ENCODE assay signal across 8 mouse cellular contexts in the genomic region with DNA sequence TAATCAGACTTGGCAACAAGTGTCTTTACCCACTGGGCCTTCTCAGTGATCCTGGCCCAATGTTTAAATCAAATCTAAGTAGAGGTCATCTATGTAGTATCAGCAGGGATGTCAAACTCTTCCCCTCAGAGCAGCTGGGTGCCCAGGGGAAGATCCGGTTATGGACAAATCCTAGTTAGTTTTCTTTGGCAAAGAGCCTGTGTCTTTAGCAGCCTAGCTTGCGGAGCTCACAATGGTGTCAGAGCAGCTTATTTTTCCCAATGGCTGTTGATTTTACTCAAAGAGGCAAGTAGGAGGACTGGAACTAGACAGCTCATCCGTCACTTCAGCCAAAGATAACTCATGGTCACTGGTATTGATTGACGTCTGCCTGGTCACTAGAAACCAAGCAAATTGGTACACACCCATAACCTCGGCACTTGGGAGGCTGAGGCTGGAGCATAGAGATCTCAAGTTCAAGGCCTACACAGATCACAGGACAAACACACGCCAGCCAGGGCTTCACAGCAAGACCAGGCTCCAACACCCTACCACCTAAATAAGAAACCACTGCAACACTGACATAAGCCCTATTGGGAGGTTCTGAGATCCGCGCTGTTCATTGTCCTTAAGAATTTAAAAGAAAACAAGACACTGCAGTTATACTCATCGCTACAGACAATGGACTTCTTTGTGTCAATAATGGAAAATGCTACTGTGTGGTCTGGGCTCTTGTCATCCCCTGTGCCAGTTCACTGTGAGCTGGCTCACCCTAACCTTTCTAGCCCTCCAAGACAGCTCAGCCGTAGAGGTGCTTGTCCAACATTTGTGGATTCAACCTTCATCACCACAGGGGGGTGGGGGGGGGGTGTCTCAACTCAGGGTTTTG. TPM values are rescaled to one million over a fixed set of nuclear protein-coding genes. Genes with fewer than 3 reads are reported as not detected.
DNase-seq lines count a peak whose midpoint lies in the region; ATAC-seq lines count a peak whose summit lies in the region.

No protein-coding gene starts in this region.

- H3K27me3 ChIP-seq in heart, embryonic 11.5 days (ENCODE audit: control insufficient read depth, insufficient read depth, low read length): no peaks in the 10 kb centered on the region
- no peaks in the 10 kb centered on the region for H3K27me3 ChIP-seq in heart, embryonic 14.5 days (ENCODE audit: control insufficient read depth, insufficient read depth, low read length)
- no peaks in the 10 kb centered on the region for H3K27me3 ChIP-seq in midbrain, embryonic 10.5 days (ENCODE audit: low read depth, poor library complexity, severe bottlenecking)

- ATAC-seq in heart, embryonic 11.5 days (replicated peaks; ENCODE audit: insufficient number of reproducible peaks, low FRiP score, low TSS enrichment): no peak
- ATAC-seq in heart, embryonic 14.5 days (ENCODE audit: insufficient number of reproducible peaks, insufficient read depth, low FRiP score, low read depth): no peak
- ATAC-seq in erythroid progenitor cell, adult 5-6 weeks (replicated peaks; ENCODE audit: low FRiP score, poor library complexity, severe bottlenecking): no peak

- no peaks in the 10 kb centered on the region for H3K9me3 ChIP-seq in heart, embryonic 11.5 days (replicated peaks; ENCODE audit: control insufficient read depth, low read length)
- no peaks in the 10 kb centered on the region for H3K9me3 ChIP-seq in heart, embryonic 14.5 days (ENCODE audit: control insufficient read depth, low read length)
- no peaks in the 10 kb centered on the region for H3K9me3 ChIP-seq in midbrain, embryonic 10.5 days (replicated peaks)

- H3K4me2 ChIP-seq in heart, embryonic 11.5 days: peak overlapping the region; percentile 89
- peak overlapping the region; percentile 78 for H3K4me2 ChIP-seq in heart, embryonic 14.5 days (ENCODE audit: low read length)

- DNase-seq in heart, adult 8-10 months (ENCODE audit: low spot score): no peak
- peak; percentile 88 for DNase-seq in Muller cell, postnatal 12 days (ENCODE audit: inconsistent ontology term)
- no peak for DNase-seq in midbrain, embryonic 10.5 days (ENCODE audit: low spot score)
- DNase-seq in c-Kit-positive CD71-positive TER-119-positive erythroid progenitor cells, embryonic 14.5 days (ENCODE audit: low spot score): no peak
- DNase-seq in layer of hippocampus, adult 9-10 months (ENCODE audit: low spot score): no peak

- H3K4me1 ChIP-seq in heart, embryonic 11.5 days (ENCODE audit: control insufficient read depth, insufficient read depth, low read length): peaks cover 21% of the 10 kb centered on the region
- peaks cover 27 to 52% of the 10 kb centered on the region in 2 experiments for H3K4me1 ChIP-seq in heart, embryonic 14.5 days (ENCODE audit: control insufficient read depth in 2 of 2, insufficient read depth in 2 of 2, low read length in 2 of 2)
- peaks cover 37% of the 10 kb centered on the region for H3K4me1 ChIP-seq in midbrain, embryonic 10.5 days

- H3K9ac ChIP-seq in heart, embryonic 11.5 days (ENCODE audit: low read depth, low read length): peak overlapping the region; percentile 97
- H3K9ac ChIP-seq in heart, embryonic 14.5 days (ENCODE audit: low read length): peak overlapping the region; percentile 95

- H3K27ac ChIP-seq in heart, embryonic 11.5 days (ENCODE audit: low read depth, low read length): peak overlapping the region; percentile 94
- peak overlapping the region; percentile 33 to 96 for H3K27ac ChIP-seq in heart, embryonic 14.5 days (replicated peaks in 1 of 2; ENCODE audit: control insufficient read depth in 1 of 2, insufficient read depth in 1 of 2, low read depth in 2 of 2, low read length in 2 of 2)
- H3K27ac ChIP-seq in midbrain, embryonic 10.5 days (replicated peaks): peak overlapping the region; percentile 100; the same call in 1 of the 2 replicates

- WGBS in heart, embryonic 11.5 days (ENCODE audit: insufficient replicate concordance): 59% methylated on average over 10 of the region's 10 CpGs
- 52% methylated on average over 10 of the region's 10 CpGs for WGBS in heart, embryonic 14.5 days
- 88% methylated on average over 10 of the region's 10 CpGs for WGBS in midbrain, embryonic 10.5 days

- peak overlapping the region; percentile 89 for H3K4me3 ChIP-seq in heart, embryonic 11.5 days (ENCODE audit: low read depth, low read length)
- peak overlapping the region; percentile 81 to 84; a peak in 3 of 4 replicates for H3K4me3 ChIP-seq in heart, embryonic 14.5 days (ENCODE audit: control insufficient read depth in 1 of 2, insufficient read depth in 1 of 2, low read depth in 1 of 2, low read length in 2 of 2)
- H3K4me3 ChIP-seq in midbrain, embryonic 10.5 days: peak overlapping the region; percentile 87

- no peaks in the 10 kb centered on the region for H3K36me3 ChIP-seq in heart, embryonic 11.5 days (ENCODE audit: control insufficient read depth, insufficient read depth, low read length)
- H3K36me3 ChIP-seq in heart, embryonic 14.5 days (ENCODE audit: control insufficient read depth, insufficient read depth, low read length): no peaks in the 10 kb centered on the region
- peaks cover 9% of the 10 kb centered on the region for H3K36me3 ChIP-seq in midbrain, embryonic 10.5 days

RNA-seq across cellular contexts. Expression of a gene that starts 7.0 kb away (rescaled TPM):
- 17.3 and 17.9 TPM in 2 replicates for polyA plus RNA-seq in heart, embryonic 11.5 days (2014; fragmentation: Nextera tagmentation; extraction: Ambion mirVana)
- total RNA-seq in heart, adult 8-10 months (2022): 10 to 100 TPM in 2 of 4 experiments, 1 to 10 TPM in 2; 7.8 to 13.7 (median 11.0) TPM
- 14.7 and 15.0 TPM in 2 replicates for polyA plus RNA-seq in heart, embryonic 14.5 days (2014; fragmentation: Nextera tagmentation; extraction: Ambion mirVana)
- 30.5 and 35.5 TPM in 2 replicates for polyA plus RNA-seq in midbrain, embryonic 10.5 days (2016; fragmentation: Nextera tagmentation; extraction: Ambion mirVana)
- total RNA-seq in erythroid progenitor cell, adult 5-6 weeks (2015; ENCODE audit: low replicate concordance): 52.4 and 62.0 TPM in 2 replicates
- 13.1 and 27.8 TPM in 2 replicates for total RNA-seq in erythroid progenitor cell, adult 5-6 weeks (2017; ENCODE audit: low replicate concordance)

RNA-seq across cellular contexts. Expression of a gene that starts 32.0 kb away (rescaled TPM):
- polyA plus RNA-seq in heart, embryonic 11.5 days (2014; fragmentation: Nextera tagmentation; extraction: Ambion mirVana): 63.9 and 68.0 TPM in 2 replicates
- 10 to 100 TPM; 14.9 to 16.6 (median 16.1) TPM for total RNA-seq in heart, adult 8-10 months (2022)
- polyA plus RNA-seq in heart, embryonic 14.5 days (2014; fragmentation: Nextera tagmentation; extraction: Ambion mirVana): 32.3 and 47.6 TPM in 2 replicates
- 28.2 and 32.1 TPM in 2 replicates for polyA plus RNA-seq in midbrain, embryonic 10.5 days (2016; fragmentation: Nextera tagmentation; extraction: Ambion mirVana)
- total RNA-seq in erythroid progenitor cell, adult 5-6 weeks (2015; ENCODE audit: low replicate concordance): 57.0 and 70.6 TPM in 2 replicates
- total RNA-seq in erythroid progenitor cell, adult 5-6 weeks (2017; ENCODE audit: low replicate concordance): 74.7 and 92.1 TPM in 2 replicates

RNA-seq across cellular contexts. Expression of a gene that starts 37.4 kb away (rescaled TPM):
- 0.07 and 0.11 TPM in 2 replicates for polyA plus RNA-seq in heart, embryonic 11.5 days (2014; fragmentation: Nextera tagmentation; extraction: Ambion mirVana)
- under 1 TPM in 3 of 4 experiments, not detected in 1; 0.08 to 0.28 (median 0.23) TPM for total RNA-seq in heart, adult 8-10 months (2022)
- polyA plus RNA-seq in heart, embryonic 14.5 days (2014; fragmentation: Nextera tagmentation; extraction: Ambion mirVana): 0.11 TPM in 1 of 2 replicates, not detected in the other
- 0.71 and 2.0 TPM in 2 replicates for polyA plus RNA-seq in midbrain, embryonic 10.5 days (2016; fragmentation: Nextera tagmentation; extraction: Ambion mirVana)
- total RNA-seq in erythroid progenitor cell, adult 5-6 weeks (2015; ENCODE audit: low replicate concordance): not detected in 2 replicates
- not detected in 2 replicates for total RNA-seq in erythroid progenitor cell, adult 5-6 weeks (2017; ENCODE audit: low replicate concordance)

RNA-seq across cellular contexts. Expression of a gene that starts 47.8 kb away (rescaled TPM):
- polyA plus RNA-seq in heart, embryonic 11.5 days (2014; fragmentation: Nextera tagmentation; extraction: Ambion mirVana): 0.23 and 0.50 TPM in 2 replicates
- total RNA-seq in heart, adult 8-10 months (2022): 1 to 10 TPM; 1.1 to 1.7 (median 1.5) TPM
- polyA plus RNA-seq in heart, embryonic 14.5 days (2014; fragmentation: Nextera tagmentation; extraction: Ambion mirVana): 0.53 and 0.54 TPM in 2 replicates
- polyA plus RNA-seq in midbrain, embryonic 10.5 days (2016; fragmentation: Nextera tagmentation; extraction: Ambion mirVana): 0.04 and 0.05 TPM in 2 replicates
- not detected in 2 replicates for total RNA-seq in erythroid progenitor cell, adult 5-6 weeks (2015; ENCODE audit: low replicate concordance)
- total RNA-seq in erythroid progenitor cell, adult 5-6 weeks (2017; ENCODE audit: low replicate concordance): 0.26 TPM in 1 of 2 replicates, not detected in the other

RNA-seq across cellular contexts. Expression of a gene that starts 54.0 kb away (rescaled TPM):
- 13.9 and 16.6 TPM in 2 replicates for polyA plus RNA-seq in heart, embryonic 11.5 days (2014; fragmentation: Nextera tagmentation; extraction: Ambion mirVana)
- 10 to 100 TPM; 13.6 to 18.0 (median 15.4) TPM for total RNA-seq in heart, adult 8-10 months (2022)
- polyA plus RNA-seq in heart, embryonic 14.5 days (2014; fragmentation: Nextera tagmentation; extraction: Ambion mirVana): 12.9 and 14.4 TPM in 2 replicates
- 39.5 and 42.2 TPM in 2 replicates for polyA plus RNA-seq in midbrain, embryonic 10.5 days (2016; fragmentation: Nextera tagmentation; extraction: Ambion mirVana)
- total RNA-seq in erythroid progenitor cell, adult 5-6 weeks (2015; ENCODE audit: low replicate concordance): not detected in 2 replicates
- not detected in 2 replicates for total RNA-seq in erythroid progenitor cell, adult 5-6 weeks (2017; ENCODE audit: low replicate concordance)
